Mouse (Mus musculus) ovary, postnatal 14 days (tissue): ENCODE measurements around the gene Cpne2.

Experiments
- DNase-seq: peaks from one replicate; pipeline ENCODE4 v3.0.0; 2022; ENCODE audit warnings: low spot score

The Cpne2 gene

DNA sequence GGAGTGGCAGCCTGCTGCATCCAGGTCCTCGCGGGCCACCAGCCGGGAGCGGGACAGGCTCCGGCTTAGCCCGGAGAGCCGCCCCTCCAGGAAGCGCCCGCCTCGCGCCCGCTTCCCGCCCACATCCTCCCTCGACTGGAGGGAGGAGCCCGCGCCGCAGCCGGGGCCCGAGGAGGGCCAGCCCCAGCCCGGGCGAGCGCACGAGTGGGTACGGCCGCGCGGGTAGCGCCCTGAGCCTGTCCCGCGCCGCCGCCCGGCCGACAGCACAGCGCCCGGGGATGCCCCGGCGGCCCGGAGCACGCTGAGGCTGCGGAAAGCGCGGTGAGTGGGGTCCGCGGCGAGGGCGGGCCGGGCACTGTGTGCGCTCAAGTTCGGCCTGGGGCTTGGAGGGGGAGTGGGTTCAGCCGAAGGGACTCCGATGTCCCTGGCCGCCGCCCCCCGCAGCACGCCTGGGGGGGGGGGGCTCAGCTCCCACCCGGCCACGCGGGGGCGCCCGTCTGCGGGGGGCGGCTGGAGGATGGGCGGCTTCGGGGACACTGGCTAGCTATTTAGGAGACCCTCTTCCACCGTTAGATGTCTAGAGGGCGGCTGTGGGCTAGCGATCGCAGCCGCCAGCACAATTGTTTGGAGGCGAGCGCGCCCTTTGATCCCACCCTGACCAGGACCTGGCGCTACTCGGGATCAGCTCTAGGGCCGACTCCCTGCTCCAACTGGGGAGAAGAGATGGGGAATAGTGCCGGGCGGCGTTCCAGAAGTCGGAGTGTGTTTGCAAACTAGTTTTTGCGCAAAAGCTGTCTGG, at the start of gene Cpne2:
Gene Cpne2, plus strand, starts transcription at position 118 of the 799 bp plus-strand sequence.
- peak; percentile 34 for DNase-seq

DNA sequence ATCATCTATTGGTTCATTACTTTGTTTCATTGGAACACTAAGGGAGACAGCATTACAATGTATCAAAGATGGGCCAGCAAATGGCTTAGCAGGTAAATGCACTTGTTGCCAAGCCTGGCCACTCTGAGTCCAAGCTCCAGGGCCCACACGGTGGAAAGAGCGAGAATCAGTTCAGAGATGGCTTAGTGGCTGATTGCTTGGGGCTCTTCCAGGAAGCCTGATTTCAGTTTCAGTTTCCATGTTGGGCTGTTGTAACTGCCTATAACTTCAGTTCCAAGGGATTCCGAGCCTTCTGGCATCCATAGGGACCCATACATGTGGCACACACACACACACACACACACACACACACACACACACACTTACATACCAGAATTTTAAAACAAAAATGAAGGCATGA, 47.5 kb upstream of the Cpne2 start:
- no peak for DNase-seq

DNA sequence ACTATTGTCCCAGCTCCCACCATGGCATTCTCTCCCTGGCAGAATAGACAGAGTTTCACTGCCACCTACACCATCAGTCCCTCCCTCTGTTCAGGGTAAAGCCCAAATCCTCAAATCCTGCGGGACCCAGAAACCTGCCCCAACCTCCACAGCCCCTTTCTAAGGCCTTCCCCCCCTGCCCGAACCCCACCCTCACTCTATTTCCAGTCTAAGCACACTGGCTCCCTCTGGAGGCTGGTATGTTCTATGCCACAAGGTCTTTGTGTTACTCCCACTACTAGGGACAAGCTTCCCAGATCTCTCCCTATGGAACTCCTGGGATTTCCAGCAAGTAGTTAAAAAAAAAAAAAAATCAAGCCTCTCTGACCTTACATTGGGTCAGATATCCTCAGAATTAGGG, 46.9 kb upstream of the Cpne2 start:
- DNase-seq, result peak; percentile 34

DNA sequence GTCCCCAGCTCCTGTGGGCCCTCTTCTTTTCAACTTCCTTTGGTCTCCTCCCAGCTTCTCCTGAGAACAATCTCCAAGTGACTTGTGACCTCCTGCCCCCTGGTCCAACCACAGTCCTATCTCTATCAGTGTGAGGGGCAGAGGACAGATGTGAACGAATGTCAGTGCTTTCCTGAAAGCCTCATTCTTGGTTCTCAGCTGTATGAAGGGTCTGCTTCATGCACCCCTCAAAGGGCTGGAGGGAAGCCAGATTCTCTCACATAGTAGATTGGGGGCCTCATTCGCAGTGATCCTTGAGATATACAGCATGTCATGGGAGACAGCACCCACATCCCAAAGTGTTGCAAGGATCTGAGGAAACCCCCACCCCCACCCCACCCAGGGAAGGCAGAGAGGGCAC, 44.8 kb upstream of the Cpne2 start:
- DNase-seq, result no peak

DNA sequence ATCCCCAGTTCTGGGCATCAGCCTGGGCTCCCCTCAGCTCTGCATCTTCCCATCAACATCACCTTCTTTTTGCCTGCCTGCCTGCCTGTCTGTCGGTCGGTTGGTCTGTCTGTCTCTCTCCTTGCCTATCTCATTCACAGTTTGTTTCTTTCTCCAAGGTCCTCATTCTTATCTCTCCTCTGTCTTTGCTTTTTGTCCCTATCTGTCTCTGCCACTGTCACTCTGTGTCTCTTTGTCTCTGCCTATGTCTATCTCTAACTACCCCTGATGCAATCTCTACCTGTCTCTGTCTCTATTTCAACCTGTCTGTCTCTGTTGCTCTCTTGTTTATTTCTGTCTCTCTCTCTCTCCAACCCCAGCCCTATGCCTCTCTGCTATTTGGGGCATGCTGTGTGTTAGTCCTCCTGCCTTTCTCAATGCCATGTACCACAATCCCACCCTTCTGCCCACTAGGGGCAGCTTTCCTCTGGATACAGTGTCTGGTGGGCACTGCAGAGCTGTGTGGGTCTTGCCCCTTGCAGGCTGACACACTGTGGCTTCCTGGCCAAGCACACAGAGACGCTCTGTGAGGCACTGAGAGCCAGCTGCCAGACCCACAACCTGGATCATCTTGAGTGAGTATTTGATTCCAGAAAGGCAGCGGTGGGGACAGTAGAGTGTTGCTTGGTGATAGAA, 42.8 kb upstream of the Cpne2 start:
- no peak for DNase-seq

DNA sequence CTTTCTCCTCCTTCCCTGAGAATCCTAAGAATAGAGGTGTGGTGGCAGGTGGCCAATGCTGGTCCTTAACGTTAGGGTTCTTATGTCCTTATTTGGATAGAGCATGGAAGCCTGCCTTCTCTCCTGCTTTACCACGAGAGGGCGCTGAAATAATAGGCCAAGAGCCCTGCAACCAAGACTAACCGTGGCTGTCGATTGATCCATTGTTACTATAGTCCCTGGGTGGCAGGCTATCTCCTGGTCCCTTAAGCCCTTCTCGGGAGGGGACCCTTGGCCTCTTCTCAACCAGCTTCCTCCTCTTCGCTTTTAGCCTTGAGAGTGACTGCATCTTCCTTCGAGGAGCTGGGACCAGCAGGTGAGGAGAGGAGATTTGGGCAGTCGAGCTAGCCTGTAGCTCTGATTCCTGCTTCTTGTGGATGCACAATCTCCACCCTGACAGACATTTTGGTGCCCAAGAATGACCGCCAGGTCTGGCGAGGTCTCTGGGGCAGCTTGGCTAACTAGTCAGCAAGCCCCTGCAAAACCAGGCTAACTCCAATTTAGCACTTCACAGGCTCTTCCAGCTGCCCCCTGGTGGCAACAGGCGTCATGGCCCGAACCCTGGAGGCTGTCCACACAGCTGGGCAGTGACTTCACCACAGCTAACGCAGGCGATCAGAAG, 40.6 kb upstream of the Cpne2 start:
- DNase-seq, result peak; percentile 73

DNA sequence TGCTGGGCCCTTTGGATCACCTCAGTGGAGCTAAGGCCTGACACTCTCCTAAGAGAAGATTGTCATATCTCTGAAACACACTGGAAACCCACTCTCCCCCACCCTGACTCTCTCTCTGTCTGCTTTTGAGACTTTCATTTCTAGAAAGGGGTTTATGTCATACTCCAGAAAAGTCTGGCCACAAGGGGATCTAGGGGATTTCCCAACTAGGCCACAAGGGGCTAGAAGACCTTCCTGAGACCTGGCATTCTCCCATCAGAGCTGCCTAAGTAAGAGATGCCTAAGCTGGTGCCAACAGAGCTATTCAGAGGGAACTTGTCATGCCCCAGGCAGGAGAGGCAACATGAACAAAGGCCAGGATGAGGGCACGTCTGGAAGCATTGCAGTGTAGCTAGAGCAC, 39.5 kb upstream of the Cpne2 start:
- no peak for DNase-seq

DNA sequence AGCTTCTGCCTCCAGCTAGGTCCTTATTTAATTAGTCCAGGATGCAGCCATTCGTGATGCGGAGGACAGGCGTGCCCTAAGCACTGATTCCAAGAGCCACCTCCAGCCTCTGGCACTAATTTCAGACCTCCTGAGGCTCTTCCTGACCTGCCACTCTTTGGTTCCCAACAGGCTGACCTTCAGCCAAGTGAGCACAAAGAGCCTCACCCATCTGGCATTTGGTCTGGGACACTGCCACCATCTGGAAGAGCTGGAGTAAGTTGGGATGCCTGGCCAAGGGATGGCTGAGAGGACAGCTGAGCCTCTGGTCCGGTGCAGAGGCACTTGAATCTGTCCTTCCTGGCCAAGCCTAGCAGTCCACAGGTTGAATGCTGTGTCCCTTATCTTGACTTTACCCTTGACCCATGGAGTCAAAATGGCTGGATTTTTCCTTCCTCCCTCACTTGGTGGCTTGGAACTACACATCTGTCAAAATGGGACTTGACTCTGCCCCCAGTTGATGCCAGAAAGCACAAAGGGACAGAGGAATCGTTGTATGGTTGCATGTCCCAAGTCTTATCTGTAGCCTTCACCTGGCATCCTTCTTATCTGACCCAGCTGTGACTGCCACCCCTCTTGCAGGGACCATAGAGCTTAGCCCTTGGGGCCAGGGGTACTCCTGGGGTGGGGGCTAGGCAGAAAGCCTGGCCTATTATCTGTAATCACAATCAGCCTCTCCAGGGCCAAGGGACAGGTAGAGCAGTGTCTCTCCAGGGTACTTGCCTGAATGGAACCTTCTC, 17.2 kb upstream of the Cpne2 start:
- no peak for DNase-seq

DNA sequence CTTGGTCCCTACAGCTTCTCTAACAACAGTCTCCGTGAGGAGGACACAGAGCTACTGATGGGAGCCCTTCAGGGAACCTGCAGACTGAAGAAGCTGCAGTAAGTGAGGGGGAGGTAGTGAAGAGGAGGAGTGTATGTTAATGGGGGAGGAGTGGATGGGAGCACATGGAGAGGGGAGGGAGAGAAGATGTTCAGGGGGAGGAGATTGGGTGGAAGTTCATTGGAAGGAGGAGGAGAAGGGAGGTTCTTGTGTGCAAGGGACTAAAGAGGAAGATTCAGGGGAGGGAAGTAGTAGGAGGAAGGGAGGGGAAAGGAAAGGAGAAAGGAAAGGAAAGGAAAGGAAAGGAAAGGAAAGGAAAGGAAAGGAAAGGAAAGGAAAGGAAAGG, 16.6 kb upstream of the Cpne2 start:
- no peak for DNase-seq

DNA sequence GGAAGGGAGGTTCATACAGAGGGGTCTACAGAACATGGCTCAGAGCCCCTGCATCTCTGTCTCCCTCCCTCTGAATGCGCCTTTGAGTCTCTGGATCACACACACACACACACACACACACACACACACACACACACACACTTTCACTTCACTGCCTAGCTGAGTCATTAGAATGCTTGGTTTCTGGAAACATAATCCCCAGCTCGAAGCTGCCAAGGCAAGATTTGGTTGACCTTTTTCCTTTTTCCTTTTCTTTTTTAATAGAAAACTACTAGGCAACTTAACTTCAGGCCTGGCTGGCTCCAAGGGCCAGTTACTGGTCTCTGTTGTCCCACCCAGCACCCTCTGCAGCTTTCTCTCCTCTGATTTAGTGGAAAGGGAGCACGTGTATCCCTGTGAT, 16.0 kb upstream of the Cpne2 start:
- DNase-seq, result no peak

DNA sequence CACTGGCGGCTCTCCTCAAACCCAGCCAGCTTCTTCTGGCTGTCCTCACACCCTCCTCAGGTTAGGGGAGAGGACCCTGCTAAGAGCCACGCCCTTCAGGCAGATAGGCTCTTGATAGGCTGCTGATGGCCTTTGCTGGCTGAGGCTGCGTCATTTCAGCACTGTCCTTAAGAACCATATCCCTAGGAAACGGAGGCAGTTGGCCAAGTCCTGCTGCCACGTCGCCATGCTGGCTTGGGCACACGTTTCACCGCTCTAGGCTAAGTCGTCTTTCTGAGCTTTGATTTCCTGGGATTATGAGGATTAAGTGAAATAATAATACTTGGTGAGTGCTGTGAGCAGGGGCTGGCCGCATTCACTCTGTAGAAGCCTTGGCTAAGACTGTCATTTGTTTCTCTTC, 14.5 kb upstream of the Cpne2 start:
- no peak for DNase-seq

DNA sequence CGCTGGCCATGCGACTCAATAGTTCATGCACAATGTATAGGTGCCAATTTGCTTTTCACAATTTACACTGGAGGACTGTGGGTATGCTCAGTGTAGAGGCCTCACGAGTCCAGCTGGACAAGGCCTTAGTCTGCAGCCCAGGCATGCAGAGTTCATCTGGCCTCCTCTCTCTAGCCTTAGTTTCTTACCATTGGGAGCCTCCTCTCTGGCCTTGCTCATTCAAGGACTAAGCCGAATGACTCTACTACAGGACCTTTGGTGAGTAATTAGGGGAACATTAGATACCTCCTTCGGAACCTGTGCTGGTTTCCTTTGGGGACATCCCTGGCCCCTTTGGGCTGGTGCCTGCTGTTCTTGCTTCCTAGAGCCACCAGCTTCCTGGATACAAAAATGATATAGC, 13.8 kb upstream of the Cpne2 start:
- no peak for DNase-seq

DNA sequence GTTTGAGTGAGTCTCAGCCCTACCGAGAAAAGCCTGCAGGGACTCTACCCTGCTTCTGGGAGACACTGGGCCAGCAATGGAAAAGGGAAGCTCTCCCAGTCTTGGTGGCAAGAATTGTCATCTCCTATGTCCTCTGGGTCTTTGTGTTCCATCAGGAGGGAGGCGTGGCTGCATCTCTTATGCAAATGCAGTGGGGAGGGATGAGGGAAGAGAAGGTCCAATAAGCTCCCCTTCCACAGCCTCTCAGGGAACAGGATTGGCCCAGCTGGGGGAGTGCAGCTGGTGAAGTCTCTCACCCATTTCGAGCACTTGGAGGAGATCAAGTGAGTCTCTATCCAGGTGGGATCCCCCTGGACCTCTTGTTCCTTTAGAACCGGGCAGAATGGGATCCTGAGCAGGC, 11.3 kb upstream of the Cpne2 start:
- DNase-seq, result no peak

DNA sequence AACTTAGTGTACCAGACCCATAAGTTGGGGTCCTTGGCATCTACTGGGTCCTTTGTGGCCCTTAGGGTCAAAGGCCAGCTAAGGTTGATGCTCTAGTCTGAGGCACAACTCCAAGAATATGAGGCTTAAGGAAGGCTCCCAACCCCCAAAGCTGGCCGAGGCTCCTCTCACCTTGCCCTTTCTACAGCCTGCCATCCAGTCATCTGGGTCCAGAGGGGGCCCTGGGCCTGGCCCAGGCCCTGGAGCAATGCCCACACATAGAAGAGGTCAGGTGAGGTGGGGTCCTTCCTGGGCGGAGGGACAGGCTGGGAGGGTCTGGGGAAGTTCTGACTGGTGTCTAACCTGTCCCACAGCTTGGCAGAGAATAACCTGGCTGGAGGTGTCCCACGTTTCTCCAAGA, 10.3 kb upstream of the Cpne2 start:
- DNase-seq, result no peak

DNA sequence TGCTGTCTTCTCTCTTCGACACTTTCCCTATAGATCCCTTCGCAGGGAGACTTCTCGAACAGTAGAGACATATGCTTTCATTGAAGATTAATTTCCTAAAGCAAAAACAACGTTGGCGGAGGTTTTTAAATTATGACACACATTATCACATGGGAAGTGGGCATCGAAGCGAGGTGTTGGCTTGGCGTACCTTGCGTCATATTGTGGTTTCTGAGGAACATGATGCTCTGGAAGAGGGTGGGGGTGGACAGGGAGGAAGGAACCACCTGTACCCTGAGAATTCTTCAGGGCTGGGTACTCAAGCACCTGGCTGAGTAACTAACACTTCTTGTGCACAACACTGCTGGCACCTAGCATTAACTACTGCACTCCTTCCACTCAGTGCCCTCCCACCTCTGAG, 8.2 kb upstream of the Cpne2 start:
- DNase-seq, result no peak

DNA sequence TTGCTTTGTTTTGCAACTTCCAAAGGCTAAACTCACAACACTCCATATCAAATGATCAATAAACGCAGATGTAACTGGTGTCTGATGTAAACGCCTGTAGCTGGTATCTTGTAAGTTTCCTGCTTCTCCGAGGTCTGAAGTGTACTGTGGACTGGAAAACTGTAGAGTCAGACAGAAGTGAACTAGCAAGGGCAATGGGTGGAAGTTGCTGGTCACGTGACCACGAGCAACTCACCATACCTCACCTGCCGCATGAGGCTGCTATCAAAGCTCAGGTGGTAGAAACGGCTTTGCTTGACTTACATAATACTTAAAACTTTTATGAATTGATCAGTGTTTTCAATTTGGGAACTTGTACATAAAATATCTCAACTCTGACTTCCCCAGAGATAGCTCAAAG, 5.6 kb upstream of the Cpne2 start:
- DNase-seq, result no peak

DNA sequence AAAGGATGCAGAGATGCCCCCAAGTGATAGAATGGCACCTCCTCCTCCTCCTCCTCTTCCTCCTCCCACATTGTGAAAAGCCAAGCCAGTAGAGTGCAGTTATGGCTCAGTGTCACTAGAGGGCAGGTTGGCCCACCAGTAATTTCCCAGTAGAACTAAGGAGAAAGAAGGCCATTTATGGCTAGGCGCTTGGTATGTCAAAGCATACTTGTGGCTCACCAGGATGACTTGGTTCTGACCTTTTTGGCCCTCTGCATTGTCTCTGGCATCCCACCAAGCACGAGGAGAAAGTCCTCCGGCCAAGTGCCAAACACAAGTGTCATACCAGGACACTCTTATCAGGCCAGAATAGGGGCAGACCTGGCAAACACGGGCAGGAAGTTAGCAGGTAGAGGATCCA, 4.5 kb upstream of the Cpne2 start:
- peak; percentile 39 for DNase-seq

DNA sequence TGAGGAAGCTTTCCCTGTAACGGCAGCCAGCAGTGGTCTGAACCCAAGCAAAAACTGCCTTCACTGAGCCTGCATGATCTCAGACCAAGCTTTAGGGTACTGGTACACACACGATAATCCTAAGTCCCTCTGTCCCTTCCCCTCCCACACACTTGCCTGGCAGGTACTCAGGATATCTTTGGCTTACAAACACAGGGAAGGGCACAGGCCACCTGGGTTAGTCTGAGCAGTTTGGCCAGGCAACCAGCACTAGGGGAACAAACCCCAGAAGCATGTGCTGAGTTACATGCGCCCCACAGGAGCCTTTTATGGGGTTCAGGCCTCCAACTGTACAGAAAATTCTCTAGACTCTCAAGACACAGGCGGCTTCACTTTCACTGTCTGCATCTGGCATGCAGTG, 2.9 kb upstream of the Cpne2 start:
- DNase-seq, result no peak

DNA sequence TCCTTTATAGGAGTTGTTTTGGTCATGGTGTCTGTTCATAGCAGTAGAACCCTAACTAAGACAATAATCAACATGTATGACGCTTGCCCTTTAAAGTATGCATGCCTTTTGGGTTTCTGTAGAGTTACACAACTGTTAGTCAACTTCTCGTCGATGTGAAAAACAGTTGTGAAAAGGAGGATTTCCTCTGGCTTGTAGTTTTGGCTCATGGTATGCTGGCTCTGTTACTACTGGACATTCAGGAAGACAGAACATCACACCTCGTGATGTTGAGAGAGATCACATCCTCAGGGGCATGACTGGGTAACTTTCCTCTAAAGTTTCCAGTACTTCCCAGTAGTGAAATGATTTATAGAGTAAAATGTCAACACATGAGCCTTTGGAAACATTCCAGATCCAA, 2.1 kb upstream of the Cpne2 start:
- DNase-seq, result no peak

DNA sequence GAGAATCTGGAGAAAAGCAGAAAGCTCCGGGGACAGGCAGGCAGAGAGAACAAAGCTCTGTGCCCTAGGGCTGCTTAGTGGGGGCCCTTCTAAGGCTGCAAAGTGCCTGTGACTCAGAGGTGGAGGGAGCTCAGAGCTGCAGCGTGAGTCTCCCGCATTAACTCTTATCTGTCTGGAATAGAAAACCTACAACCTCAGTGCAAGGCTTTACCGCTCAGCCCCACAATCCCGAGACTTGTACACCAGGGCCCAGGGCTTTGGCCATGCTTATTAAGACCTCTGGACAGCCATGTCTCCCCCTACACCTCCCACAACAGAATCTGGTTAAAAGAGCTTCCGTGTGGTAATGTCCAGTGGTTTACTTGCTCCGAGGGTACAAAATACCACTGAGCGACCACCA, 790 bp upstream of the Cpne2 start:
- DNase-seq, result no peak

DNA sequence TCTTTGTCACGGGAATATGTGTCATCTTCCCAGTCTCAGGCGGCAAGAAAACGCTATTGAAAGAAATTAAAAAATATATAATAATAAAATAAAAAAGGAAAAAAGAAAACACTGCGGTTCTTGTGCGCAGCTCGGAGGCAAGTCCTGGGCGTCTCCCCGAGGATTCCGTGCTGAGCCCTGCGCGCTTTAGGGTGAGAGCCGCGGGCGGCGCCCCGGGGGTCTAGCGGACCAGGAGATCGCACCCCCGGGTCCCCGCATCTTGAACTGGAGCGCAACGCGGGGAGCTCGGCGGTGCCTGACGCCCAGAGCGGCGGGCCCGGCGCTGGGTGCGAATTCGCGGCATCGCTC, 291 bp upstream of the Cpne2 start:
- DNase-seq, result no peak

DNA sequence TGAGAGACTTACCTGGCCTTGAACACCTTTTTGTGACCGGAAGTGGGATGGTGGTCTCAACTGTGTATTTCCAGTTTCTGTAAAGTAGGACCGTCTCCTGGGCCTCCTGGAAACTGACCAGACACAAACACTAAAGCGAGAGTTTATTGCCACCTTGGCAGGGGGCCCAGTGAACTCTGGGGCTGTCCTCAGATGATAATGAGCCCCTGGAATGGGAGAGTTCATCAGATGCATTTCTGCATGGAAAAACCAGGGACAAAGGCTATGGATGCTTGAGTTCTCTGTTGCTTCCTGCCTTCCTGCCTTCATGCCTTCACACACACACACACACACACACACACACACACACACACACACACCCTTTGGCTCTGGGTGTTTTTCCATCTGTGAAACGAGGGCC, 1.8 kb downstream of the Cpne2 start:
- no peak for DNase-seq

DNA sequence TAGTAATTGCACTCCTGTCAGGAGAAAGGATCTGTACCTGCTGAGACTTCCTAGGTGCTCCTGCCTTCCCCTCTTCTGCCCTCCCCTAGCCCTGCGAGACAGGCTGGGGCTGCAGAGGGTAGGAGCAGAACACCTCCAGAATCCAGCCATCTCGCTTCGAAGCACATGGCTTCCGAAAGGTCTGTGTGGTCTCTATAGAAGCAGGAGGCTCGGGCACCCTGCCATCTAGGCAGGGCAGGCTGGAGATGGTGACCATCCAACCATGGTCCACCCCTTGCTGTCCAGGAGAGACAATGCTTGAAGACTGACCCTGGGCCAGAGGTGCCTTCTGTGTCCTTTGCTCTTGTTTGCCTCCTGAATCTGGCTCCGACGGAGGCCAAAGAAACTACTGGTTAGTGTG, 2.8 kb downstream of the Cpne2 start:
- DNase-seq, result no peak
